Mouse (Mus musculus) A20 (cell line): ENCODE measurements around the gene Edc3.

Experiments used
- DNase-seq: peaks from one replicate; pipeline ENCODE4 v3.0.0-alpha.2; 2011; ENCODE audit warnings: low read depth, low spot score

Edc3 gene

DNA sequence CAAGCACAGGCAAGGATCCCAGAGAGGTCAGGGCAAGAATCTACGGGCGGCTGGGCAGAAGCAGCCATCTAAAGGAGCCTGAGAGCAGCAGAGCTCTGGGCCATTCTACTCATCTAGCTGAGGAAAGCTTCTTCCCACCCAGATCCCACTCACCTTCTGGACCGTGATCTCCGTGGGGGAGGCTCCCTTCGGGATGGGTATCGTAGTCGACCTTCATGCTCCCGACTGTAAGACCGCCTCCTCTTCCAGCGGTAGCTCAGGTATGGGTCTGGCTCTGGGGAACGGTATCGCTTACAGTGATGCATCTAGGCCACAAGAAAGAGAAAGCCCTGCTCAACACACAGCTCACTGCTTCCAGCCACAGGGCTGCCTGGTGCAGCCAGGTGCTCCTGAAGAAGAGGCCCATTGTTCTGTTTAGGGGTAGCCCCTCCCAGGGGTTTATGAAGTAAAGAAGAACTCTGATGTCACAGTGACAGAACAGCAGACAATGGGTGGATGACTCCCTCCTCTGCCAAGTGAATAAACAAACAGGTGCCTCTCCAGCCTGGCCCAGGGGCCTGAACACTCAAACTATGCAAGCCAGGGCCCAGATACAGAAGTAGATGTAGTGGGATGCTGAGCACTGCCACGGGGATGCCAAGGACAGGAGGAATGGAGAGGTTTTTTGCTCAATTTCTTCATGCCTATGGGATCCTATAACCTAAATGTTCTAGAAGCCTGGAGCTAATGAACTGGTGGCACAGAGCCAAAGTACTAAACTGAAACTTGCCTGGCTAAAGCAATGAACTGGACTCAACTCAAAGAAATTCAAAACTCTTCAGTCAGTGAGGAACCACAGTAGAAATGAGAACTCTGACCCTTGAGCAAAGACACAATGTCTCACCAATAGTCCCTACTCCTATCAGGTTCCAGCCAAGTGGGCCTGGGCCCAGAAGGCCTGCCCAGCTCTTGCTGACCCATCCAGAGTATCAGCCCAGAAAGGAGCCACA lies 53.5 kb downstream of the Edc3 start:
- DNase-seq = no peak

- DNase-seq = peak; percentile 86
These were observed 54.2 kb downstream of the Edc3 start for GRCm38 (mm10) chr9:57762563-57762991.

- DNase-seq = peak; percentile 44
These were observed 56.0 kb downstream of the Edc3 start for GRCm38 (mm10) chr9:57764147-57764973.

GRCm38 (mm10) chr9:57764974-57765363 lies 56.6 kb downstream of the Edc3 start:
- DNase-seq = peak; percentile 95

GRCm38 (mm10) chr9:57765364-57766351 lies 57.3 kb downstream of the Edc3 start, which contains the start of gene Clk3:
Gene Clk3 (minus strand): TSS chr9:57765860.
- DNase-seq = peak; percentile 82

- no peak for DNase-seq
These were observed 58.1 kb downstream of the Edc3 start for GRCm38 (mm10) chr9:57766431-57766830.

GRCm38 (mm10) chr9:57767231-57767630 lies 58.9 kb downstream of the Edc3 start:
- DNase-seq = no peak

DNA sequence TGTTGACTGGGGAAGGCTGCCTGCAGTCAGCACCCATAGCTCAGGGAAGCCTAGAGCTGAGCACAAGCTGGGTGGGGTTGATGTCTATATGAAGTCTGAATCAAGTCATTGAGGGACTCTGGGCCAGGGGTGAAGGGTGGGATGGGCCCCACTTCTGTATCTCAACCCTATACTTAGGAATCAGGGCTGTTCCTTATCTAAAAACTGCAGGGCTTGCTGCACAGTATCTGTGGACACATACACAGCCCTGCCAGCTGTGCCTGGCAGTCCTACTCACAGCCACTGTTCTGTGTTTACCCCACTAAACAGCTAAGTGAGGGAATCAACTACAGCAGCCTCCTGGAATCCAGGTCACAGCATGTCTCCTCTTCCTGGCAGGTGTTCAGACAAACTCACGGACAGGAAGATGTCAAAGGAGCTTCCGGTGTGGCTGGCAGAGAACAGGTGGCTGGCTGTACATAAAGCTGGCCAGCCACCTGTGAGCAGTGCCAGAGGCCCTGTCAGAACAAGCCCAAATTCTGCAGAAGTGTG lies 61.3 kb downstream of the Edc3 start:
- peak; percentile 82 for DNase-seq

DNA sequence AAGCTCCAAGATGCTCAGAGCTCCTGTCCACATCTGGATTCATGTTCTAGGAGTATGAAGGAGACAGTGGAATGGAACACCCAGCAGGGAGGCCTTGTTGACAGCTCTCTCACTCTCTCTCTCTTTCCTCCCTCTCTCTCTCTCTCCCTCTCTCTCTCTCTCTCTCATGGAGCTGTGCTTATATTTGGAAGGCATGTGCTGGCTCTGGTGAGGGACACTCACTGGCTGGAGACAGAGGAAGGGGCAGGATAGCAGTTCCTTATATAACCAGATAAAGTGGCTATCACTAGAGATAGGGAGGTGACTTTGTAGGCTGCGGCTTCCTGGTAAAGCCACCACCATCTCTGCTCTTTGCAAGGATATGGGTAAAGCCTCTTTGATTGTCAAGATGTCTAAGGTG lies 61.9 kb downstream of the Edc3 start:
- DNase-seq = no peak

DNA sequence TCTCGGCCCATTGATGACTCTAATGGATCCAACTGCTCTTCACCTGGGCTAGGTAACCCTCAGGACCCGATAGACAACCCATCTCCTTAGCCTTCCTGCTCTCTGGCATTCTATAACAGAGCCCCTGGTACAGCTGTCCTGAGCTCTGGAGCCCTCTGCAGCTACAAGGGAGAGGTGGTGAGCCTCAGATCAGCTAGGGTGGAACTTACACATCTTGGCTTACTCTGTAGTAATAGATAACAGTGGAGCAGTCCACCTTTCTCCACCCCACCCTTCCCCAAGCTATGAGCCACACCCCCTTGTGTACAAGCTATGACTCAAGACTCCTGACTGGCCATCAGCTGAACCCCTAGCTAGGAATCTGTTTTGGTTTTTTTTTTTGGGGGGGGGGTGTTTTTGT lies 62.5 kb downstream of the Edc3 start:
- no peak for DNase-seq

DNA sequence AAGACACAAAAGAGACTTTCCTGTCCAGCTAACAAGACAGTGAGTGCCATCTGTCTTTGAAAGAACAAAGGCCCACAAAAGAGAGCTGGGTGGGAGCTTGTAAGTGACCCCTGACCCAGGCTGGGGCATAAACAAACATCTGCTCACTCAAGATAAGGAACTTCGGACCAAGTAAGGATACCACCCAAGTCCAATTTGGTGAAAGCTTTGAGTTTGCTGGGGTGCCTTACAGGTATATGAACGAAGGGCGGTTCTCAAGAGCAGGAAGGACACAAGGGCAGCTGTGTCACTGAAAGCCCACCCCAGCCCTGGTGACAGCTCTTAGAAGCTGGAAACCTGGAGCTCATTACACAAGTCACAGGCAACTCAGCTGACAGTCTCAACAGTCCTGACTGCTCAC lies 65.4 kb downstream of the Edc3 start:
- DNase-seq = no peak

DNA sequence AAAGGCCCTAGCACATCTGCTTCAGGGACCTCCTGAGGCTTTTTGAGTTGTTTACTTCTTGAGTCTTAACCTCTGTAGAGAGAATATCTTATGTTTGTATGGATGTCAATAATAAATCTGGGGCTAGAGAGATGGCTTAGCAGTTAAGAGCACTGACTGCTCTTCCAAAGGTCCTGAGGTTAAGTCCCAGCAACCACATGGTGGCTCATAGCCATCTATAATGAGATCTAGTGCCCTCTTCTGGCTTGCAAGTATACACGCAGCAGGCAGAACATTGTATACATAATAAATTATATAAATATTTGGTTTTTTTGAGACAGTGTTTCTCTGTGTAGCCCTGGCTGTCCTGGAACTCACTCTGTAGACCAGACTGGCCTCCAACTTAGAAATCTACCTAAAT lies 65.8 kb downstream of the Edc3 start:
- peak; percentile 56 for DNase-seq

- DNase-seq = no peak
These were observed 66.7 kb downstream of the Edc3 start for GRCm38 (mm10) chr9:57775026-57775425.

DNA sequence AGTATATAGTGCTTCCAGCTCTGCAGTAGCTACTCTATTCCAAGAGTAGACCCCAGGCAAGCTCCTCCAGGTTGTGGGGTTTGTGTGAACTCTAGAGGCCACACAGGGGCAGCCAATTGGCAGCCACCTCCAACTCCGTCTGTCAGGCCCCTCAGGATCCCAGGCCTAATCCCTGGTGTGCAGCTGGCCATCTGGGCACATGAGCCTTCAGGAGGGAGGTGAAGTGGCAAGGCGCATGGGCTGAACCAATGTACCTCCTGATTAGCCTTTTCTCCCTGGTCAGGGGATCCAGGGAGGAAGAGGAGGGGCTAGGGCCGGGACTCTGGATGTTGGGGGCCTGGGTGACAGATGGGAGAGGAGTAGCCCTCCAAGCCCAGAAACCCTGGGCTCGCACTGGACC lies 67.4 kb downstream of the Edc3 start:
- DNase-seq = no peak

- no peak for DNase-seq
These were observed 74.3 kb downstream of the Edc3 start for GRCm38 (mm10) chr9:57782656-57783055.

- DNase-seq = no peak
These were observed 81.4 kb downstream of the Edc3 start for GRCm38 (mm10) chr9:57789733-57790132.

DNA sequence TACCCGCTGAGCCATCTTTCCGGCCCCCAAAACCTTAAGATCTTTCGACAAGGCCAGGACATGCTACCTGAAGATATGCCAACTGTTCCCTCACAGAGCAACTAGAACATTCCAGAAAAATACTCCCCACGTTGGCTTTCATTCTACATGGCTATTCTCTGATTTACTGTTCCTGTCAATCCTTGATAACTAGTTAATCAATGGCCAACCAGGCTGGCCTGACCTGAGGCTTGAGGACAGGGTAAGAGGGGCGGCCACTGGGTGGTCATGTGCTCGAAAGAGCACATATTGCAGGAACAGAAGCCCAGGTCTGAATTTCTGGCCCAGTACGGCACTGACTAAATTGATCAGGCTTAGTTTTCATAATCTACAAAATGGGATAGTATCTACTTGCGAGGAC lies 89.1 kb downstream of the Edc3 start:
- DNase-seq = no peak

DNA sequence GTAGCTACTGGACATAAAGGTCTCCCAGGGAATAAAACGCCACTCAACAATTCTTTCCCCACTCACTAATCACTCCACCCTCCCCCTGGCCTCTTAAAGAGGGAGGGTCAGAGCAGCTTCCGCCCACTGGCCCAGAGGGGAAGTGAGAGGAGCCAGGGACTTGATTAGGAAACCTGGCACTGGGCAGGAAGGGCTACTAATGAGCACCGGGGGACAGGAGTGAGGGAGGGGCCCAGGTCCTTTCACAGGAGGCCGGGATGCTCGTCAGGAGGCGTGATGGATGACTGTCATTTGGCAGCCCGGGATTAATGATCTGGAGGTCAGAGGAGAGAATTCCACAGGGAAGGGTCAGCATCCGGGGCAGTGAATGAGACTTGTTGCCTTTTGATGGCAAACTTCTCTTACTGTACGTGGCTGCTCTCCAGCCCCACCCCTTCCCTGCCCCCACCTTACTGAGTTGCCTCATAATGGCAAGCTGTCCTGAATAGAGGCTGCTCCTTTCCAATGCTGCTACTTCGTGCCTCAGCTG lies 90.4 kb downstream of the Edc3 start:
- no peak for DNase-seq

DNA sequence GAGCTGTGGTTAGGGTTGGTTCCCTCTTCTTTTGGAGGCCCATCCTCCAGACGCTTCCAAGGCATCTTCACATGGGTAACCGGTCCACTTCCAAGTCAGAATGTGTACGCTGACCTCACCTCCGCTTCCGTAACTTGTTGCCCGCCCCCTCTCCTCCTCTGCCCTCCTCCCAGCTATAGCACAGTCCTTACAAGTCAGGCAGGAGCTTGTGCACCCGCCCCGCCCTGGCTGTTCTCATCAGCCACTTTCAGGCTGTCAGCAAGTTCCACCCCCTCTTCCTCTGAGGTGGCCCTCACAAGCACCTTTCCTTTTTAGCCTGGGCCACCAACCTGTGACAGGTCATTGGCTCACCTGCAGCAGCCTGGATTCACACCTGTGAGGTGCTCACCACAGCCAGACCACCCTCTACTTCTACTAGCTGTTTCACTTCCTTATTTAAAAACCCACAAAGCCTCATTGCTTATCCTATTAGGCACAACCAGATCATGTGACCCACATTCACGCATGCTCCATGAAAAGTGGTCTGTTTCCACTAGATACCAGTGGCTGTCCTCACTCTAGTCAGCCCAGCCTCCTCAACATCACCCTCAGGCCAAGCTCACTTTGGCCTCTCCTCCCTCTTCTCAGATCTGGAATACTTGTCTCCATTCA lies 92.1 kb downstream of the Edc3 start:
- DNase-seq = peak; percentile 87
